In genomic region chr1:191384786-191385430, GRCm38 (mm10) we compare ENCODE assay signal across 19 mouse cellular contexts. TPM values are rescaled to one million over a fixed set of nuclear protein-coding genes. Genes with fewer than 3 reads are reported as not detected.
DNase-seq lines count a peak whose midpoint lies in the region; ATAC-seq and TF ChIP-seq lines count a peak whose summit lies in the region.
"Had no signal": no experiment of that assay in that cellular context is flagged by ENCODE, and none has a peak within 500 bp of the region (broad histone marks: within the 10 kb centered on the region; RNA-seq: fewer than 3 reads in every experiment).

No protein-coding gene starts in this region.

- peak; percentile 96 for TF ChIP-seq EP300 in CH12.LX (IDR thresholded peaks at IDR 0.05; ENCODE audit: low read length)

- H3K9me3 ChIP-seq in CH12.LX (replicated peaks; ENCODE audit: low read length) = no peaks in the 10 kb centered on the region
- no peaks in the 10 kb centered on the region for H3K9me3 ChIP-seq in midbrain, embryonic 14.5 days (ENCODE audit: control insufficient read depth, low read length)
- H3K9me3 ChIP-seq: embryonic facial prominence, embryonic 12.5 days; forebrain, embryonic 15.5 days; hindbrain, embryonic 10.5 days had no signal

- in situ Hi-C loops in CH12.LX (cut with MboI; ENCODE audit: low pct_ligation_motif_present, low pct_unique_long_range_greater_than_20kb, low sequenced_read_pairs) = no loop called here

- DNase-seq in gastrocnemius, adult 2 months = no peak
- DNase-seq in gastrocnemius, postnatal 10 days = no peak
- DNase-seq in A20 (ENCODE audit: low read depth, low spot score) = peak; percentile 57
- peak; percentile 51 for DNase-seq in CH12.LX (ENCODE audit: extremely low read depth)
- DNase-seq in midbrain, embryonic 14.5 days = no peak
- DNase-seq: adrenal gland, adult 2 months; adrenal gland, postnatal 36 days; cerebellum, adult 11 months; cerebellum, adult 9-10 months; cerebellum, postnatal 25 days; gastrocnemius, postnatal 25 days; kidney, adult 11 months had no signal

- peak overlapping the region; percentile 64 for H3K27ac ChIP-seq in gastrocnemius, adult 2 months
- H3K27ac ChIP-seq in CH12.LX (ENCODE audit: insufficient read depth, low read depth) = peak overlapping the region; percentile 76
- H3K27ac ChIP-seq in midbrain, embryonic 14.5 days (replicated peaks; ENCODE audit: low read depth, low read length) = no peak overlapping the region
- H3K27ac ChIP-seq: embryonic facial prominence, embryonic 12.5 days; forebrain, embryonic 15.5 days; hindbrain, embryonic 10.5 days; hindbrain, embryonic 14.5 days had no signal

- no peak for TF ChIP-seq POLR2A in CH12.LX (IDR thresholded peaks at IDR 0.05; ENCODE audit: low read depth, low read length)

- intact Hi-C loops in gastrocnemius, adult 2 months (cut with DNase I) = no loop called here

- peak; percentile 55 for ATAC-seq in inflammation-experienced regulatory T-cells, adult 6 months
- no peak for ATAC-seq in megakaryocyte, adult 5-6 weeks (ENCODE audit: poor library complexity, severe bottlenecking)
- ATAC-seq in midbrain, embryonic 14.5 days (ENCODE audit: low FRiP score, low TSS enrichment) = no peak
- ATAC-seq: forebrain, embryonic 15.5 days had no signal

- H3K4me2 ChIP-seq in CH12.LX (ENCODE audit: insufficient read depth, low read depth, poor library complexity, severe bottlenecking) = peak overlapping the region; percentile 67
- no peak overlapping the region for H3K4me2 ChIP-seq in midbrain, embryonic 14.5 days (ENCODE audit: low read length)
- H3K4me2 ChIP-seq: embryonic facial prominence, embryonic 12.5 days; forebrain, embryonic 15.5 days; heart, embryonic 11.5 days; hindbrain, embryonic 14.5 days had no signal

- WGBS in midbrain, embryonic 14.5 days = 97% methylated on average over 10 of the region's 10 CpGs

- peaks cover 4 to 17% of the 10 kb centered on the region in 2 experiments for H3K36me3 ChIP-seq in CH12.LX (replicated peaks in 1 of 2; ENCODE audit: control insufficient read depth in 1 of 2, insufficient read depth in 1 of 2, low read length in 1 of 2)
- no peaks in the 10 kb centered on the region for H3K36me3 ChIP-seq in midbrain, embryonic 14.5 days (ENCODE audit: control insufficient read depth, insufficient read depth, low read length)
- H3K36me3 ChIP-seq: embryonic facial prominence, embryonic 12.5 days; forebrain, embryonic 15.5 days had no signal

- TF ChIP-seq CTCF in gastrocnemius, adult 2 months (IDR thresholded peaks at IDR 0.05) = no peak
- no peak for TF ChIP-seq CTCF in CH12.LX (conservative IDR thresholded peaks at IDR 0.05 in 1 of 2, IDR thresholded peaks at IDR 0.05 in 1 of 2; ENCODE audit: low read depth in 2 of 2, low read length in 2 of 2)

- TF ChIP-seq RAD21 in CH12.LX (IDR thresholded peaks at IDR 0.05; ENCODE audit: low read depth, low read length) = no peak; the same call in 1 of the 2 replicates

- H3K4me3 ChIP-seq in gastrocnemius, adult 2 months = peak overlapping the region; percentile 29; the same call in 1 of the 2 replicates
- no peak overlapping the region for H3K4me3 ChIP-seq in CH12.LX (replicated peaks in 1 of 3; ENCODE audit: low read depth in 2 of 3, low read length in 2 of 3, poor library complexity in 1 of 3)
- no peak overlapping the region for H3K4me3 ChIP-seq in midbrain, embryonic 14.5 days (replicated peaks; ENCODE audit: low read depth, low read length)
- H3K4me3 ChIP-seq: embryonic facial prominence, embryonic 12.5 days; forebrain, embryonic 15.5 days; hindbrain, embryonic 10.5 days had no signal

- dilution Hi-C loops in CH12.LX (cut with MboI; ENCODE audit: extremely low pct_ligation_motif_present, extremely low pct_unique_long_range_greater_than_20kb, low sequenced_read_pairs) = no loop called here

- no peaks in the 10 kb centered on the region for H3K27me3 ChIP-seq in CH12.LX (replicated peaks)
- no peaks in the 10 kb centered on the region for H3K27me3 ChIP-seq in midbrain, embryonic 14.5 days (ENCODE audit: control insufficient read depth, insufficient read depth, low read length)
- H3K27me3 ChIP-seq: embryonic facial prominence, embryonic 12.5 days; forebrain, embryonic 15.5 days had no signal

- peaks cover 14 to 31% of the 10 kb centered on the region in 2 experiments for H3K4me1 ChIP-seq in CH12.LX (ENCODE audit: control insufficient read depth in 1 of 2, insufficient read depth in 2 of 2)
- H3K4me1 ChIP-seq in midbrain, embryonic 14.5 days (ENCODE audit: control insufficient read depth, insufficient read depth, low read length) = no peaks in the 10 kb centered on the region
- H3K4me1 ChIP-seq: embryonic facial prominence, embryonic 12.5 days; forebrain, embryonic 15.5 days; hindbrain, embryonic 10.5 days had no signal

- 0 out of 2 replicates have a peak overlapping the region, but pooled peaks have one; percentile 39 for H3K9ac ChIP-seq in CH12.LX (ENCODE audit: insufficient read depth, low read depth)
- H3K9ac ChIP-seq in midbrain, embryonic 14.5 days (replicated peaks; ENCODE audit: low read length) = no peak overlapping the region
- H3K9ac ChIP-seq: embryonic facial prominence, embryonic 12.5 days; forebrain, embryonic 15.5 days; hindbrain, embryonic 14.5 days had no signal

- peaks cover 36% of the 10 kb centered on the region for H3K79me2 ChIP-seq in CH12.LX (replicated peaks; ENCODE audit: control insufficient read depth, extremely low read depth, insufficient read depth, poor library complexity, severe bottlenecking)

TF ChIP-seq in CH12.LX, 34 proteins besides CTCF, POLR2A, EP300 and RAD21 (continues in another document):
- TF ChIP-seq UBTF (IDR thresholded peaks at IDR 0.05; ENCODE audit: low read depth, low read length) (no peak), IRF4 (IDR thresholded peaks at IDR 0.05; ENCODE audit: low read depth, low read length) (peak; percentile 97), MXI1 (IDR thresholded peaks at IDR 0.05; ENCODE audit: low read depth, low read length) (peak; percentile 38; the same call in 1 of the 2 replicates), CHD2 (IDR thresholded peaks at IDR 0.05; ENCODE audit: low read length) (peak; percentile 70), GABPA (IDR thresholded peaks at IDR 0.05; ENCODE audit: insufficient replicate concordance, low read depth, low read length) (no peak), NRF1 (IDR thresholded peaks at IDR 0.05; ENCODE audit: low read depth, low read length) (0 out of 2 replicates have a peak, but pooled peaks have one; percentile 34), USF2 (conservative IDR thresholded peaks at IDR 0.05; ENCODE audit: low read depth, low read length) (no peak), SIN3A (IDR thresholded peaks at IDR 0.05; ENCODE audit: low read length) (peak; percentile 85), SMC3 (IDR thresholded peaks at IDR 0.05; ENCODE audit: low read depth, low read length) (no peak), ZC3H11A (IDR thresholded peaks at IDR 0.05; ENCODE audit: low read depth, low read length) (no peak), ETS1 (conservative IDR thresholded peaks at IDR 0.05; ENCODE audit: low read depth, low read length) (peak; percentile 84), TBP (conservative IDR thresholded peaks at IDR 0.05; ENCODE audit: low read depth, low read length) (no peak), JUN (IDR thresholded peaks at IDR 0.05; ENCODE audit: insufficient read depth, low read depth, low read length) (peak; percentile 94), MEF2A (IDR thresholded peaks at IDR 0.05; ENCODE audit: borderline replicate concordance, low read depth, low read length) (peak; percentile 99), ZNF384 (IDR thresholded peaks at IDR 0.05; ENCODE audit: low read depth, low read length) (peak; percentile 97), PAX5 (IDR thresholded peaks at IDR 0.05; ENCODE audit: low read length) (no peak), KAT2A (IDR thresholded peaks at IDR 0.05; ENCODE audit: insufficient replicate concordance, low read length) (no peak), JUND (conservative IDR thresholded peaks at IDR 0.05; ENCODE audit: low read depth, low read length) (peak; percentile 96), POLR2AphosphoS2 (IDR thresholded peaks at IDR 0.05; ENCODE audit: low read depth, low read length) (no peak), MYC (IDR thresholded peaks at IDR 0.05; ENCODE audit: low read depth, low read length) (peak; percentile 88; the same call in 1 of the 2 replicates), USF1 (IDR thresholded peaks at IDR 0.05; ENCODE audit: low read depth, low read length) (no peak), CHD1 (IDR thresholded peaks at IDR 0.05; ENCODE audit: low read depth, low read length) (no peak), NELFE (IDR thresholded peaks at IDR 0.05; ENCODE audit: low read depth, low read length) (no peak), ZMIZ1 (IDR thresholded peaks at IDR 0.05; ENCODE audit: low read depth, low read length) (no peak), BHLHE40 (IDR thresholded peaks at IDR 0.05; ENCODE audit: low read depth, low read length) (peak; percentile 84), MAX (IDR thresholded peaks at IDR 0.05; ENCODE audit: low read length) (peak; percentile 47; the same call in 1 of the 2 replicates), HCFC1 (IDR thresholded peaks at IDR 0.05; ENCODE audit: low read depth, low read length) (peak; percentile 26; the same call in 1 of the 2 replicates), ZKSCAN1 (IDR thresholded peaks at IDR 0.05; ENCODE audit: borderline replicate concordance, low read depth, low read length) (no peak)

RNA-seq across cellular contexts. Expression of gene Ppp2r5a, which starts 18.2 kb away (rescaled TPM):
- total RNA-seq in gastrocnemius, adult 2 months (2021) = 10 to 100 TPM; 65.0 to 80.1 TPM
- 10 to 100 TPM; 68.2 to 69.3 TPM for total RNA-seq in gastrocnemius, postnatal 10 days (2021)
- total RNA-seq in CH12.LX (2012; rRNA removed) (58.9 and 62.0 TPM in 2 replicates), CH12.LX (2014; rRNA removed) (96.7 and 102 TPM in 2 replicates)
- polyA plus RNA-seq in CH12.LX (2012; ENCODE audit: insufficient read length, low read depth) = 40.3 and 42.6 TPM in 2 replicates
- 10 to 100 TPM; 33.7 to 66.6 (median 43.3) TPM for polyA plus RNA-seq in inflammation-experienced regulatory T-cells, adult 6 months (2017; shearing (Covaris generic))
- 333 and 372 TPM in 2 replicates for total RNA-seq in megakaryocyte, adult 5-6 weeks (2015)
- total RNA-seq in megakaryocyte, adult 5-6 weeks (2017) = 428 and 451 TPM in 2 replicates
- polyA plus RNA-seq in midbrain, embryonic 14.5 days (2014; fragmentation: Nextera tagmentation; extraction: Ambion mirVana) = 8.5 TPM in 2 replicates

RNA-seq across cellular contexts. Expression of gene Tmem206, which starts 59.2 kb away (rescaled TPM):
- total RNA-seq in gastrocnemius, adult 2 months (2021) = 1 to 10 TPM; 1.2 to 1.4 TPM
- total RNA-seq in gastrocnemius, postnatal 10 days (2021) = 1 to 10 TPM; 2.3 to 4.6 TPM
- 11.5 and 15.4 TPM in 2 replicates for total RNA-seq in CH12.LX (2012; rRNA removed)
- 12.2 and 13.1 TPM in 2 replicates for total RNA-seq in CH12.LX (2014; rRNA removed)
- 16.4 and 17.0 TPM in 2 replicates for polyA plus RNA-seq in CH12.LX (2012; ENCODE audit: insufficient read length, low read depth)
- 10 to 100 TPM; 15.5 to 29.6 (median 23.7) TPM for polyA plus RNA-seq in inflammation-experienced regulatory T-cells, adult 6 months (2017; shearing (Covaris generic))
- 9.4 and 14.9 TPM in 2 replicates for total RNA-seq in megakaryocyte, adult 5-6 weeks (2015)
- total RNA-seq in megakaryocyte, adult 5-6 weeks (2017) = 9.0 and 10.3 TPM in 2 replicates
- polyA plus RNA-seq in midbrain, embryonic 14.5 days (2014; fragmentation: Nextera tagmentation; extraction: Ambion mirVana) = 41.1 and 47.1 TPM in 2 replicates

Comparison
In these comparisons a context has a peak if more than half of its experiments do, and no peak if none do; other contexts are left out.
1. DNase-seq: peak in A20 (single experiment) and CH12.LX (single experiment); none in gastrocnemius, adult 2 months (single experiment), gastrocnemius, postnatal 10 days (single experiment) and midbrain, embryonic 14.5 days (single experiment).